ENCODE assay signal across 16 mouse cellular contexts in genomic region chr6:144312282-144312780, GRCm38 (mm10).
DNase-seq lines count a peak whose midpoint lies in the region; ATAC-seq and TF ChIP-seq lines count a peak whose summit lies in the region.
"Had no signal": no experiment of that assay in that cellular context is flagged by ENCODE, and none has a peak within 500 bp of the region (broad histone marks: within the 10 kb centered on the region; RNA-seq: fewer than 3 reads in every experiment).

No protein-coding gene starts in this region.

- H3K27ac ChIP-seq in liver, adult 2 months (replicated peaks; ENCODE audit: insufficient read depth, low read depth, low read length), result peak overlapping the region; percentile 65
- peak overlapping the region; percentile 63 for H3K27ac ChIP-seq in forebrain, embryonic 16.5 days (ENCODE audit: low read length)
- peak overlapping the region; percentile 66 for H3K27ac ChIP-seq in limb, embryonic 12.5 days
- peak overlapping the region; percentile 37; the same call in 1 of the 2 replicates for H3K27ac ChIP-seq in midbrain, embryonic 14.5 days (replicated peaks; ENCODE audit: low read depth, low read length)
- H3K27ac ChIP-seq: kidney, postnatal 0 days had no signal

- H3K9me3 ChIP-seq in forebrain, embryonic 16.5 days (ENCODE audit: control insufficient read depth, low read length), result no peaks in the 10 kb centered on the region
- H3K9me3 ChIP-seq in limb, embryonic 12.5 days, result no peaks in the 10 kb centered on the region
- H3K9me3 ChIP-seq in midbrain, embryonic 14.5 days (ENCODE audit: control insufficient read depth, low read length), result no peaks in the 10 kb centered on the region

- H3K79me2 ChIP-seq in liver, adult 2 months (ENCODE audit: control insufficient read depth, insufficient read depth, low read length), result no peaks in the 10 kb centered on the region

- intact Hi-C loops in left cerebral cortex, postnatal 4 days (cut with DNase I), result no loop called here

- no peaks in the 10 kb centered on the region for H3K36me3 ChIP-seq in liver, adult 2 months (ENCODE audit: control insufficient read depth, insufficient read depth, low read length)
- H3K36me3 ChIP-seq in forebrain, embryonic 16.5 days (ENCODE audit: control insufficient read depth, insufficient read depth), result no peaks in the 10 kb centered on the region
- no peaks in the 10 kb centered on the region for H3K36me3 ChIP-seq in limb, embryonic 12.5 days
- no peaks in the 10 kb centered on the region for H3K36me3 ChIP-seq in midbrain, embryonic 14.5 days (ENCODE audit: control insufficient read depth, insufficient read depth, low read length)

- TF ChIP-seq POLR2A in liver, adult 2 months (IDR thresholded peaks at IDR 0.05; ENCODE audit: extremely low read depth, insufficient read depth, low read length), result no peak

- peak; percentile 34; the same call in 1 of the 2 replicates for ATAC-seq in forebrain, embryonic 16.5 days
- ATAC-seq in limb, embryonic 12.5 days (ENCODE audit: insufficient number of reproducible peaks, insufficient read depth, low FRiP score, low TSS enrichment, low read depth), result no peak
- no peak for ATAC-seq in midbrain, embryonic 14.5 days (ENCODE audit: low FRiP score, low TSS enrichment)
- ATAC-seq: CD4-positive, CD25-positive, alpha-beta regulatory T cell, adult 4 months had no signal

- no peak overlapping the region for H3K4me2 ChIP-seq in forebrain, embryonic 16.5 days (ENCODE audit: low read length)
- H3K4me2 ChIP-seq in limb, embryonic 12.5 days, result no peak overlapping the region
- no peak overlapping the region for H3K4me2 ChIP-seq in midbrain, embryonic 14.5 days (ENCODE audit: low read length)

- no peak for DNase-seq in liver, adult 2 months (ENCODE audit: extremely low read depth, low read depth, low spot score)
- DNase-seq in liver, result no peak
- DNase-seq in midbrain, embryonic 14.5 days, result peak; percentile 40
- DNase-seq in left cerebral cortex, postnatal 4 days, result no peak
- no peak for DNase-seq in lung, postnatal 4 days
- DNase-seq: adrenal gland, adult 8-10 months; cerebellum, postnatal 10 days; gastrocnemius, postnatal 14 days; heart, postnatal 10 days; lung, adult 18-20 months; lung, postnatal 36 days; thymus, postnatal 14 days had no signal

- H3K27me3 ChIP-seq in liver, adult 2 months (ENCODE audit: control insufficient read depth, insufficient read depth, low read length), result no peaks in the 10 kb centered on the region
- no peaks in the 10 kb centered on the region for H3K27me3 ChIP-seq in forebrain, embryonic 16.5 days (replicated peaks; ENCODE audit: control insufficient read depth, insufficient read depth, low read length)
- peaks cover 3% of the 10 kb centered on the region; the same call in 1 of the 2 replicates for H3K27me3 ChIP-seq in limb, embryonic 12.5 days
- no peaks in the 10 kb centered on the region for H3K27me3 ChIP-seq in midbrain, embryonic 14.5 days (ENCODE audit: control insufficient read depth, insufficient read depth, low read length)

- H3K4me1 ChIP-seq in liver, adult 2 months (ENCODE audit: control insufficient read depth, insufficient read depth, low read length), result peaks cover 2% of the 10 kb centered on the region; the same call in 1 of the 2 replicates
- H3K4me1 ChIP-seq in forebrain, embryonic 16.5 days (replicated peaks; ENCODE audit: control insufficient read depth, insufficient read depth, low read length), result peaks cover 18% of the 10 kb centered on the region
- H3K4me1 ChIP-seq in limb, embryonic 12.5 days (replicated peaks), result peaks cover 15% of the 10 kb centered on the region
- H3K4me1 ChIP-seq in midbrain, embryonic 14.5 days (ENCODE audit: control insufficient read depth, insufficient read depth, low read length), result peaks cover 13% of the 10 kb centered on the region

- H3K9ac ChIP-seq in liver, adult 2 months (ENCODE audit: low read depth, low read length), result 0 out of 2 replicates have a peak overlapping the region, but pooled peaks have one; percentile 49
- no peak overlapping the region for H3K9ac ChIP-seq in forebrain, embryonic 16.5 days (replicated peaks; ENCODE audit: low read depth, low read length)
- no peak overlapping the region for H3K9ac ChIP-seq in limb, embryonic 12.5 days (replicated peaks)
- H3K9ac ChIP-seq in midbrain, embryonic 14.5 days (replicated peaks; ENCODE audit: low read length), result no peak overlapping the region

- WGBS in liver, adult 2 months, result 32% methylated on average over 7 of the region's 7 CpGs
- 28% methylated on average over 7 of the region's 7 CpGs for WGBS in forebrain, embryonic 16.5 days
- WGBS in limb, embryonic 12.5 days, result 45% methylated on average over 7 of the region's 7 CpGs
- 47% methylated on average over 7 of the region's 7 CpGs for WGBS in midbrain, embryonic 14.5 days

- H3K4me3 ChIP-seq in liver, adult 2 months (ENCODE audit: insufficient read depth, low read depth, low read length), result no peak overlapping the region
- H3K4me3 ChIP-seq in forebrain, embryonic 16.5 days (replicated peaks; ENCODE audit: low read length), result no peak overlapping the region
- no peak overlapping the region for H3K4me3 ChIP-seq in limb, embryonic 12.5 days (replicated peaks)
- H3K4me3 ChIP-seq in midbrain, embryonic 14.5 days (replicated peaks; ENCODE audit: low read depth, low read length), result no peak overlapping the region

- no peak for TF ChIP-seq CTCF in liver, adult 2 months (IDR thresholded peaks at IDR 0.05; ENCODE audit: low read depth, low read length)
